Comparison of ENCODE assay signal across 17 mouse cellular contexts in genomic region chr16:43341916-43342455, GRCm38 (mm10).
"Had no signal": no experiment of that assay in that cellular context is flagged by ENCODE, and none has a peak within 500 bp of the region (broad histone marks: within the 10 kb centered on the region; RNA-seq: fewer than 3 reads in every experiment).

No protein-coding gene starts in this region.

- H3K36me3 ChIP-seq: limb, embryonic 12.5 days; liver, embryonic 15.5 days; stomach, embryonic 15.5 days had no signal

- H3K27me3 ChIP-seq: limb, embryonic 12.5 days; liver, embryonic 15.5 days; megakaryocyte, embryonic 14.5 days; stomach, embryonic 15.5 days had no signal

- H3K4me1 ChIP-seq: limb, embryonic 12.5 days; liver, embryonic 15.5 days; megakaryocyte, embryonic 14.5 days; stomach, embryonic 15.5 days had no signal

- H3K4me3 ChIP-seq: limb, embryonic 12.5 days; liver, embryonic 15.5 days; megakaryocyte, embryonic 14.5 days; stomach, embryonic 15.5 days had no signal

- H3K27ac ChIP-seq: limb, embryonic 12.5 days; liver, embryonic 15.5 days; macrophage; stomach, embryonic 15.5 days had no signal

- H3K9me3 ChIP-seq: limb, embryonic 12.5 days; liver, embryonic 15.5 days; megakaryocyte, embryonic 14.5 days; stomach, embryonic 15.5 days had no signal

- DNase-seq: kidney, adult 11 months; kidney, postnatal 14 days; layer of hippocampus, adult 9-11 months; layer of hippocampus, postnatal 36 days; lung, embryonic 14.5 days; lung, postnatal 14 days; right cerebral cortex, postnatal 14 days; thymus, adult 2 months; thymus, postnatal 36 days had no signal

- ATAC-seq: midbrain, embryonic 16.5 days had no signal

- H3K9ac ChIP-seq: limb, embryonic 12.5 days; liver, embryonic 15.5 days; lung, embryonic 14.5 days; stomach, embryonic 15.5 days had no signal

- H3K4me2 ChIP-seq: limb, embryonic 12.5 days; liver, embryonic 11.5 days; liver, embryonic 15.5 days; lung, embryonic 14.5 days; midbrain, embryonic 11.5 days; stomach, embryonic 15.5 days had no signal
